Mouse (Mus musculus): Measurements from ENCODE around the gene Zmynd15.

DNA sequence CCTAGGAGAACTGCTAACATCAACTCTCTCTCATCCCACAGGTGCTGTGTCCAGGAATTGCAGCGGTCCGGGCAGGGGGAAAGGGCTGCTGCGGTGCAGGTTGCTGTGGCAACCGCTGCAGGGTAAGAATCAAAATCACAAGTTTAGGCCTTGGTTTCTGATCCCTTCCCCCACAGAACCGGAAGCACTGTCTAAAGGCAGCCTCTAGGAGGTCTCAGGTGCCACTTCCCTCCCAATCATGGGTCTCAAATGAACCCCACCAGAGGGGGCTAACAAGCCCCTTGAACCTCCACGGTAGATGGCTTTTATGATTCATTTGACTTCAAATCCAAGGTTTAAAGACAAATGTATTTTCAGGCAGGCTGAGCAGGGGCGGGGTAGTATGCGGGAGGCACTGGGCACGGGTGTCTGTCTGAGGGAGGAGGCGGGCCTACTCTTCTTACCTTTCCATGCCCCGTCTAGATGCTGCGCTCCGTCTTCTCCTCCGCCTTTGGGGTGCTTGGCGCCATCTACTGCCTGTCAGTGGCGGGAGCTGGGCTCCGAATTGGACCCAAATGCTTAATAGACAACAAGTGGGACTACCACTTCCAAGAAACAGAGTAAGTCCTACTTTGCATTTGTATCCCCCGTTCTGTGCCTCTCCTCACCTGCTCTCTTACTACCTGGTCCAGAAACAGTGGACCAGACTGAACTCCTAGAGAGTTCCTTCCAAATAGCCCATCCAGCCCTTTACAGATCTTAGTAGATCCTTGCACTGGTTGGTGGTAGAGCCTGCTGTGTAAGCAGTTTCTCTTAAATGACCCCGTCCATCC lies 50.7 kb downstream of the Zmynd15 start:
- TF ChIP-seq CTCF (IDR thresholded peaks at IDR 0.05 in 2 of 3, conservative IDR thresholded peaks at IDR 0.05 in 1 of 3; ENCODE audit: control insufficient read depth in 1 of 3, insufficient read depth in 1 of 3, low read depth in 2 of 3, low read length in 3 of 3, poor library complexity in 1 of 3, severe bottlenecking in 1 of 3) (peak; percentile 35 to 91 (median 83)), MXI1 (IDR thresholded peaks at IDR 0.05; ENCODE audit: low read depth, low read length) (peak; percentile 36; the same call in 1 of the 2 replicates), ZNF384 (IDR thresholded peaks at IDR 0.05; ENCODE audit: low read depth, low read length) (no peak), HCFC1 (IDR thresholded peaks at IDR 0.05; ENCODE audit: low read depth, low read length) (no peak)
